Mouse (Mus musculus) forebrain, embryonic 16.5 days (tissue): Measurements from ENCODE around the gene Tbk1. TPM values are rescaled to one million over a fixed set of nuclear protein-coding genes. Genes with fewer than 3 reads are reported as not detected.

Experiments
- ATAC-seq: fragments of 200-750 bp; cut with Nextera tagmentation; 2 replicates; pipeline ENCODE4 v1.8.0; 2017; ENCODE audit warnings: mild to moderate bottlenecking, moderate library complexity
- H3K27ac ChIP-seq: fragments of 300-500 bp; sonication (generic); 2 replicates; pipeline ENCODE4 v1.5.1; 2014; ENCODE audit warnings: low read length, control low read depth
- H3K27me3 ChIP-seq: fragments of 300-500 bp; sonication (generic); replicated peaks from 2 replicates; pipeline ENCODE4 v1.6.1; 2014; ENCODE audit warnings: low read length; ENCODE audit not compliant: control insufficient read depth, insufficient read depth
- H3K36me3 ChIP-seq: fragments of 300-500 bp; sonication (generic); 2 replicates; pipeline ENCODE4 v1.6.1; 2014; ENCODE audit not compliant: control insufficient read depth, insufficient read depth
- H3K4me1 ChIP-seq: fragments of 300-500 bp; sonication (generic); replicated peaks from 2 replicates; pipeline ENCODE4 v1.6.1; 2014; ENCODE audit warnings: low read length; ENCODE audit not compliant: control insufficient read depth, insufficient read depth
- H3K4me2 ChIP-seq: fragments of 300-500 bp; sonication (generic); 2 replicates; pipeline ENCODE4 v1.6.1; 2014; ENCODE audit warnings: mild to moderate bottlenecking, low read length, control low read depth
- H3K4me3 ChIP-seq: fragments of 300-500 bp; sonication (generic); replicated peaks from 2 replicates; pipeline ENCODE4 v1.5.1; 2014; ENCODE audit warnings: mild to moderate bottlenecking, low read length, control low read depth
- H3K9ac ChIP-seq: fragments of 300-500 bp; sonication (generic); replicated peaks from 2 replicates; pipeline ENCODE4 v1.6.1; 2014; ENCODE audit warnings: low read depth, low read length, control low read depth
- H3K9me3 ChIP-seq: fragments of 300-500 bp; sonication (generic); 2 replicates; pipeline ENCODE4 v1.6.1; 2016; ENCODE audit warnings: low read length; ENCODE audit not compliant: control insufficient read depth
- WGBS: fragments of 180-500 bp; shearing (Covaris S2); extraction: QIAGEN DNeasy Blood & Tissue Kit; methylation state at CpG from one replicate; pipeline ENCODE4 v1.1.7; 2014; 5-methylcytosine and 5-hydroxymethylcytosine counted together
- polyA plus RNA-seq: library from polyadenylated mRNA; unstranded; fragments of >200 nt; fragmentation: Nextera tagmentation; extraction: Ambion mirVana; gene quantifications from 2 replicates; pipeline ENCODE4 v1.2.1, GENCODE M21; 2015

Tbk1 gene
- polyA plus RNA-seq, 1 experiment from 2014 or later, result 38.4 TPM

- no peak for ATAC-seq
- H3K9ac ChIP-seq, result no peak overlapping the region
- H3K9me3 ChIP-seq, result no peaks in the 10 kb centered on the region
- H3K4me1 ChIP-seq, result peaks cover 13% of the 10 kb centered on the region
- no peak overlapping the region for H3K4me2 ChIP-seq
- no peak overlapping the region for H3K27ac ChIP-seq
- peaks cover 8% of the 10 kb centered on the region for H3K36me3 ChIP-seq
- H3K27me3 ChIP-seq, result no peaks in the 10 kb centered on the region
- WGBS, result 90% methylated on average over 7 of the region's 7 CpGs
- H3K4me3 ChIP-seq, result no peak overlapping the region
These were observed 37.1 kb upstream of the Tbk1 start for GRCm38 (mm10) chr10:121623670-121624069.

- Histone ChIP-seq H3K9ac (no peak overlapping the region), H3K4me1 (peaks cover 13% of the 10 kb centered on the region), H3K36me3 (peaks cover 15% of the 10 kb centered on the region), H3K4me3 (no peak overlapping the region), H3K4me2 (no peak overlapping the region), H3K27ac (no peak overlapping the region), H3K9me3 (no peaks in the 10 kb centered on the region), H3K27me3 (no peaks in the 10 kb centered on the region)
- WGBS, result 88% methylated on average over 6 of the region's 6 CpGs
- ATAC-seq, result no peak
These were observed 35.8 kb upstream of the Tbk1 start for GRCm38 (mm10) chr10:121622431-121622830.

GRCm38 (mm10) chr10:121615935-121616334 is 29.3 kb upstream of the Tbk1 start:
- Histone ChIP-seq H3K9me3 (no peaks in the 10 kb centered on the region), H3K9ac (no peak overlapping the region), H3K27ac (no peak overlapping the region), H3K4me3 (no peak overlapping the region), H3K4me1 (no peaks in the 10 kb centered on the region), H3K36me3 (peaks cover 30% of the 10 kb centered on the region), H3K4me2 (no peak overlapping the region), H3K27me3 (no peaks in the 10 kb centered on the region)
- ATAC-seq, result no peak
- WGBS, result 42% methylated on average over 7 of the region's 7 CpGs

GRCm38 (mm10) chr10:121615146-121615870 is 28.7 kb upstream of the Tbk1 start:
- WGBS, result 94% methylated on average over 13 of the region's 13 CpGs

GRCm38 (mm10) chr10:121613570-121613969 is 27.0 kb upstream of the Tbk1 start:
- H3K27me3 ChIP-seq, result no peaks in the 10 kb centered on the region
- H3K36me3 ChIP-seq, result peaks cover 38% of the 10 kb centered on the region
- no peak overlapping the region for H3K4me2 ChIP-seq
- H3K4me3 ChIP-seq, result no peak overlapping the region
- no peaks in the 10 kb centered on the region for H3K4me1 ChIP-seq
- no peak for ATAC-seq
- 90% methylated on average over 13 of the region's 13 CpGs for WGBS
- no peaks in the 10 kb centered on the region for H3K9me3 ChIP-seq
- no peak overlapping the region for H3K27ac ChIP-seq
- H3K9ac ChIP-seq, result no peak overlapping the region

More at GRCm38 (mm10) chr10:121615146-121615870, 28.7 kb upstream of the Tbk1 start:
- Histone ChIP-seq H3K4me1 (no peaks in the 10 kb centered on the region), H3K27me3 (no peaks in the 10 kb centered on the region), H3K4me2 (no peak overlapping the region), H3K9me3 (no peaks in the 10 kb centered on the region), H3K27ac (no peak overlapping the region), H3K9ac (no peak overlapping the region), H3K36me3 (peaks cover 33% of the 10 kb centered on the region), H3K4me3 (no peak overlapping the region)
- no peak for ATAC-seq

GRCm38 (mm10) chr10:121612448-121612847 is 25.9 kb upstream of the Tbk1 start:
- WGBS, result 88% methylated on average over 6 of the region's 6 CpGs
- no peaks in the 10 kb centered on the region for H3K4me1 ChIP-seq
- no peaks in the 10 kb centered on the region for H3K9me3 ChIP-seq
- ATAC-seq, result no peak
- H3K4me2 ChIP-seq, result no peak overlapping the region
- no peak overlapping the region for H3K9ac ChIP-seq
- H3K36me3 ChIP-seq, result peaks cover 33% of the 10 kb centered on the region
- H3K27me3 ChIP-seq, result no peaks in the 10 kb centered on the region
- H3K4me3 ChIP-seq, result no peak overlapping the region
- H3K27ac ChIP-seq, result no peak overlapping the region

- Histone ChIP-seq H3K27ac (no peak overlapping the region), H3K4me1 (no peaks in the 10 kb centered on the region), H3K9ac (no peak overlapping the region), H3K36me3 (peaks cover 35% of the 10 kb centered on the region), H3K4me3 (no peak overlapping the region), H3K4me2 (no peak overlapping the region), H3K9me3 (no peaks in the 10 kb centered on the region), H3K27me3 (no peaks in the 10 kb centered on the region)
- no peak for ATAC-seq
- WGBS, result 57% methylated on average over 9 of the region's 10 CpGs
These were observed 25.0 kb upstream of the Tbk1 start for GRCm38 (mm10) chr10:121611587-121611986.

- H3K27me3 ChIP-seq, result no peaks in the 10 kb centered on the region
- no peaks in the 10 kb centered on the region for H3K9me3 ChIP-seq
- peaks cover 50% of the 10 kb centered on the region for H3K36me3 ChIP-seq
- no peak for ATAC-seq
- 97% methylated on average over 10 of the region's 10 CpGs for WGBS
- no peak overlapping the region for H3K4me2 ChIP-seq
- no peak overlapping the region for H3K9ac ChIP-seq
- no peaks in the 10 kb centered on the region for H3K4me1 ChIP-seq
- no peak overlapping the region for H3K27ac ChIP-seq
- no peak overlapping the region for H3K4me3 ChIP-seq
These were observed 21.6 kb upstream of the Tbk1 start for GRCm38 (mm10) chr10:121608177-121608576.

GRCm38 (mm10) chr10:121604632-121605344 is 18.2 kb upstream of the Tbk1 start:
- H3K9ac ChIP-seq, result no peak overlapping the region
- no peak overlapping the region for H3K4me2 ChIP-seq
- H3K4me3 ChIP-seq, result no peak overlapping the region
- no peak overlapping the region for H3K27ac ChIP-seq
- no peak for ATAC-seq
- no peaks in the 10 kb centered on the region for H3K4me1 ChIP-seq
- H3K36me3 ChIP-seq, result peaks cover 49% of the 10 kb centered on the region
- no peaks in the 10 kb centered on the region for H3K9me3 ChIP-seq
- 96% methylated on average over 13 of the region's 13 CpGs for WGBS
- H3K27me3 ChIP-seq, result no peaks in the 10 kb centered on the region
